Mouse (Mus musculus) spleen, adult 2 months (tissue): ENCODE measurements around the gene Gadd45gip1. TPM values are rescaled to one million over a fixed set of nuclear protein-coding genes. Genes with fewer than 3 reads are reported as not detected.

Experiments
- DNase-seq, 2 experiments: peaks; one replicate each; pipeline versions ENCODE4 v3.0.0 to v3.0.0-alpha.2; 2012 to 2021; ENCODE audit warnings: low spot score in 2 of 2, low read depth in 1 of 2
- H3K27ac ChIP-seq: fragments of 200-500 bp; 2 replicates; pipeline ENCODE4 v1.5.1; 2012; ENCODE audit warnings: low read length, inconsistent platforms; ENCODE audit not compliant: insufficient read depth
- H3K27me3 ChIP-seq: fragments of 200-500 bp; 2 replicates; pipeline ENCODE4 v1.6.1; 2012; ENCODE audit warnings: mild to moderate bottlenecking, moderate library complexity, low read length, inconsistent platforms; ENCODE audit not compliant: control insufficient read depth, insufficient read depth
- H3K36me3 ChIP-seq: fragments of 200-500 bp; 2 replicates; pipeline ENCODE4 v1.6.1; 2012; ENCODE audit warnings: mild to moderate bottlenecking, low read length, inconsistent platforms; ENCODE audit not compliant: control insufficient read depth, insufficient read depth
- H3K4me1 ChIP-seq: fragments of 200-500 bp; 2 replicates; pipeline ENCODE4 v1.6.1; 2011; ENCODE audit warnings: inconsistent platforms; ENCODE audit not compliant: control insufficient read depth, insufficient read depth, insufficient read length
- H3K4me3 ChIP-seq: fragments of 200-500 bp; 2 replicates; pipeline ENCODE4 v1.5.1; 2011; ENCODE audit warnings: mild to moderate bottlenecking, inconsistent platforms; ENCODE audit not compliant: insufficient read depth, insufficient read length; ENCODE audit errors: extremely low read depth
- CTCF ChIP-seq: fragments of 200-500 bp; IDR thresholded peaks from 2 replicates; pipeline ENCODE4 v1.5.1; 2011; ENCODE audit warnings: mild to moderate bottlenecking, inconsistent platforms; ENCODE audit not compliant: insufficient read depth, insufficient read length, insufficient replicate concordance; ENCODE audit errors: extremely low read depth
- POLR2A ChIP-seq: fragments of 200-500 bp; IDR thresholded peaks from 2 replicates; pipeline ENCODE4 v1.6.1; 2011; ENCODE audit warnings: low read depth, low read length, inconsistent platforms
- WGBS: fragments of 180-500 bp; shearing (Covaris S2); methylation state at CpG from one replicate; pipeline ENCODE4 v1.1.7; 2018; 5-methylcytosine and 5-hydroxymethylcytosine counted together
- polyA plus RNA-seq: library from polyadenylated mRNA; depleted of rRNA; stranded (reverse); fragments of >200 nt; gene quantifications from 2 replicates; pipeline ENCODE4 v1.2.3, GENCODE M21; 2012; rRNA removed

Gene Gadd45gip1
- polyA plus RNA-seq, 1 experiment: 20.3 TPM

GRCm38 (mm10) chr8:84877297-84878035 is 46.1 kb downstream of the Gadd45gip1 start:
- Histone ChIP-seq H3K4me1 (peaks cover 5% of the 10 kb centered on the region), H3K4me3 (no peak overlapping the region), H3K27ac (no peak overlapping the region), H3K36me3 (no peaks in the 10 kb centered on the region), H3K27me3 (no peaks in the 10 kb centered on the region)
- DNase-seq: no peak
- TF ChIP-seq CTCF (no peak), POLR2A (no peak)
- 91% methylated on average over 3 of the region's 3 CpGs for WGBS

- TF ChIP-seq POLR2A: no peak
- TF ChIP-seq CTCF: no peak
- DNase-seq: no peak
- Histone ChIP-seq H3K4me1 (no peaks in the 10 kb centered on the region), H3K27ac (no peak overlapping the region), H3K4me3 (no peak overlapping the region), H3K27me3 (no peaks in the 10 kb centered on the region), H3K36me3 (no peaks in the 10 kb centered on the region)
- WGBS: 86% methylated on average over 1 of the region's 1 CpGs
Measured at GRCm38 (mm10) chr8:84878915-84879314, 47.6 kb downstream of the Gadd45gip1 start.

- no peak overlapping the region for H3K27ac ChIP-seq
- H3K4me1 ChIP-seq: no peaks in the 10 kb centered on the region
- no peak overlapping the region for H3K4me3 ChIP-seq
- DNase-seq: no peak
- 87% methylated on average over 4 of the region's 4 CpGs for WGBS
- H3K27me3 ChIP-seq: no peaks in the 10 kb centered on the region
- 0 out of 2 replicates have a peak, but pooled peaks cover 3% of the 10 kb centered on the region for H3K36me3 ChIP-seq
- no peak for TF ChIP-seq POLR2A
- no peak for TF ChIP-seq CTCF
Measured at GRCm38 (mm10) chr8:84884728-84885127, 53.4 kb downstream of the Gadd45gip1 start.

Other genes starting within 250 kb of the Gadd45gip1 start
- 23.0 and 27.4 TPM in 2 replicates for gene Ier2, start 168.7 kb upstream of the Gadd45gip1 start, polyA plus RNA-seq
- gene Trmt1, start 145.2 kb upstream of the Gadd45gip1 start, polyA plus RNA-seq: 98.1 and 155 TPM in 2 replicates
- 66.0 and 78.5 TPM in 2 replicates for gene Nacc1, start 143.7 kb upstream of the Gadd45gip1 start, polyA plus RNA-seq
- 90.0 and 115 TPM in 2 replicates for gene Lyl1, start 130.1 kb upstream of the Gadd45gip1 start, polyA plus RNA-seq
- gene G430095P16Rik, start 108.5 kb upstream of the Gadd45gip1 start, polyA plus RNA-seq: 4.5 TPM in 2 replicates
- 13.7 and 17.1 TPM in 2 replicates for gene Nfix, start 31.2 kb upstream of the Gadd45gip1 start, polyA plus RNA-seq
- gene Dand5, start 8.7 kb upstream of the Gadd45gip1 start, polyA plus RNA-seq: 1.6 and 1.8 TPM in 2 replicates
- 125 and 162 TPM in 2 replicates for gene Rad23a, start 9.1 kb downstream of the Gadd45gip1 start, polyA plus RNA-seq
- gene Calr, start 15.4 kb downstream of the Gadd45gip1 start, polyA plus RNA-seq: 112 and 116 TPM in 2 replicates
- gene Farsa, start 25.5 kb downstream of the Gadd45gip1 start, polyA plus RNA-seq: 50.3 and 55.0 TPM in 2 replicates
- gene Syce2, start 40.6 kb downstream of the Gadd45gip1 start, polyA plus RNA-seq: 1.8 and 2.0 TPM in 2 replicates
- gene Gcdh, start 62.4 kb downstream of the Gadd45gip1 start, polyA plus RNA-seq: 44.2 and 48.3 TPM in 2 replicates
- gene Klf1, start 70.4 kb downstream of the Gadd45gip1 start, polyA plus RNA-seq: 46.5 and 70.0 TPM in 2 replicates
- gene Dnase2a, start 77.0 kb downstream of the Gadd45gip1 start, polyA plus RNA-seq: 43.4 and 44.9 TPM in 2 replicates
- 0.70 and 0.74 TPM in 2 replicates for gene Mast1, start 105.8 kb downstream of the Gadd45gip1 start, polyA plus RNA-seq
- not detected in 2 replicates for gene Rtbdn, start 115.5 kb downstream of the Gadd45gip1 start, polyA plus RNA-seq
- not detected in 2 replicates for gene Gm49661, start 137.9 kb downstream of the Gadd45gip1 start, polyA plus RNA-seq
- 149 and 164 TPM in 2 replicates for gene Prdx2, start 138.1 kb downstream of the Gadd45gip1 start, polyA plus RNA-seq
- 34.2 and 35.6 TPM in 2 replicates for gene Rnaseh2a, start 138.2 kb downstream of the Gadd45gip1 start, polyA plus RNA-seq
- gene Junb, start 147.2 kb downstream of the Gadd45gip1 start, polyA plus RNA-seq: 89.2 and 154 TPM in 2 replicates
- gene Hook2, start 159.1 kb downstream of the Gadd45gip1 start, polyA plus RNA-seq: 3.6 and 3.9 TPM in 2 replicates
- gene Best2, start 183.0 kb downstream of the Gadd45gip1 start, polyA plus RNA-seq: not detected in 2 replicates
- 71.6 and 72.0 TPM in 2 replicates for gene Asna1, start 193.8 kb downstream of the Gadd45gip1 start, polyA plus RNA-seq
- gene Trir, start 195.3 kb downstream of the Gadd45gip1 start, polyA plus RNA-seq: 87.8 and 137 TPM in 2 replicates
- gene Tnpo2, start 205.4 kb downstream of the Gadd45gip1 start, polyA plus RNA-seq: 40.0 and 47.5 TPM in 2 replicates
- 18.8 and 22.5 TPM in 2 replicates for gene Fbxw9, start 228.5 kb downstream of the Gadd45gip1 start, polyA plus RNA-seq
- gene Gm5741, start 236.5 kb downstream of the Gadd45gip1 start, polyA plus RNA-seq: 0.48 and 1.4 TPM in 2 replicates
- 40.6 and 84.9 TPM in 2 replicates for gene Dhps, start 240.2 kb downstream of the Gadd45gip1 start, polyA plus RNA-seq
- 68.5 and 73.6 TPM in 2 replicates for gene Wdr83os, start 249.2 kb downstream of the Gadd45gip1 start, polyA plus RNA-seq
- gene Wdr83, start 249.8 kb downstream of the Gadd45gip1 start, polyA plus RNA-seq: 20.6 and 26.3 TPM in 2 replicates